Mouse (Mus musculus): ENCODE measurements at regions not wholly inside any gene's neighbourhood (a gene's known extent, or its start where the extent isn't known, plus 50 kb on each side); places are given as distances from the start of the nearest gene placed in this dataset.

DNA sequence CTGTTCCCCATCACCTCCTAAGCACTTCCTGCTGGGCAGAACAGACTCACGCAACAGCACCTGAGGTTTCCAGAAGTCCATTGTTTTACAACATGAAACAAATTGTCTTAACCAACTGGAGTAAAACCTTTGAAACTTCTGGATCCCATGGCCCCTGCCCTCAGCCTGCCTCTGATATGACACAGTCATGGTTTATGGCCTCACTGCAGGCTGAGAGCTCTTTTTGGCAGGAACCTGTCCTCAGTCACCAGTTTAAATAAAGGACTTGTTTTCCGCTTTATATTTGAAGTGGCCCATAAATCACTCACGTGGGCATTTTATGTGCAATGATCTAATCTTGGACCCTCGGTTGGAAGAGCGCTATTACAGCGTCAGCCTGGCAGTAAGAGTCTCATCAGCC is 388.5 kb upstream of the Atp11b start:
- Histone ChIP-seq H3K36me3 (ENCODE audit: control insufficient read depth, insufficient read depth, low read length, poor library complexity, severe bottlenecking) (no peaks in the 10 kb centered on the region), H3K9ac (ENCODE audit: low read depth, poor library complexity, severe bottlenecking) (no peak overlapping the region), H3K4me1 (ENCODE audit: control insufficient read depth, insufficient read depth, low read length) (no peaks in the 10 kb centered on the region), H3K9me3 (replicated peaks; ENCODE audit: control insufficient read depth, insufficient read depth, low read length, poor library complexity, severe bottlenecking) (no peaks in the 10 kb centered on the region), H3K27ac (ENCODE audit: insufficient read depth, low read length) (no peak overlapping the region), H3K4me3 (ENCODE audit: low read depth, low read length) (no peak overlapping the region), H3K27me3 (ENCODE audit: control insufficient read depth, insufficient read depth, low read length, poor library complexity, severe bottlenecking) (no peaks in the 10 kb centered on the region; the same call in 1 of the 2 replicates)
- TF ChIP-seq POLR2A (IDR thresholded peaks at IDR 0.05; ENCODE audit: insufficient read depth, low read length) (no peak), EP300 (IDR thresholded peaks at IDR 0.05; ENCODE audit: insufficient read depth, low read depth, low read length) (no peak), CTCF (IDR thresholded peaks at IDR 0.05; ENCODE audit: low read depth, low read length) (no peak)

DNA sequence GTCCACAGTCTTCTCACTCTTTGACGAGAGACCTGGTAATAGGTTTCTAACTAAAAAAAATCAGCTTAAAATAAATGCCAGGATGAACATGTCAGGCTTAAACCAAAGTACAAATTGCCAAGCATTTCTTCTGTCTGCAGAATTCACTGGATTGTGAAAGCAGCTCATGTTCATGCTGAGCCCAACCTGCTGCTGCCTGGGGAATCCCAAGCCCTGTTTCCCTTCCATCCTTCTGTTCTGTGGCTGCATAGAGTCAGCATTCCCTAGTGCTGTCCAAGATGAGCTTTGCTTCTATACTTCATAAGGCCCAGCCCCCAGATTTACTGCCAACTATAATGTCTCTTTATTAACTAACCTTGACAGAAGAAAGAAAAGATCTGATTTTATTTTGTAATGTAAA is 381.6 kb upstream of the Atp11b start:
- no peaks in the 10 kb centered on the region for H3K4me1 ChIP-seq (ENCODE audit: control insufficient read depth, insufficient read depth, low read length)
- H3K27me3 ChIP-seq (ENCODE audit: control insufficient read depth, insufficient read depth, low read length, poor library complexity, severe bottlenecking), result no peaks in the 10 kb centered on the region
- H3K36me3 ChIP-seq (ENCODE audit: control insufficient read depth, insufficient read depth, low read length, poor library complexity, severe bottlenecking), result no peaks in the 10 kb centered on the region
- no peaks in the 10 kb centered on the region for H3K9me3 ChIP-seq (replicated peaks; ENCODE audit: control insufficient read depth, insufficient read depth, low read length, poor library complexity, severe bottlenecking)
- TF ChIP-seq POLR2A (IDR thresholded peaks at IDR 0.05; ENCODE audit: insufficient read depth, low read length) (no peak), CTCF (IDR thresholded peaks at IDR 0.05; ENCODE audit: low read depth, low read length) (no peak), EP300 (IDR thresholded peaks at IDR 0.05; ENCODE audit: insufficient read depth, low read depth, low read length) (no peak)
- H3K9ac ChIP-seq (ENCODE audit: low read depth, poor library complexity, severe bottlenecking), result no peak overlapping the region
- H3K4me3 ChIP-seq (ENCODE audit: low read depth, low read length), result no peak overlapping the region
- H3K27ac ChIP-seq (ENCODE audit: insufficient read depth, low read length), result no peak overlapping the region

DNA sequence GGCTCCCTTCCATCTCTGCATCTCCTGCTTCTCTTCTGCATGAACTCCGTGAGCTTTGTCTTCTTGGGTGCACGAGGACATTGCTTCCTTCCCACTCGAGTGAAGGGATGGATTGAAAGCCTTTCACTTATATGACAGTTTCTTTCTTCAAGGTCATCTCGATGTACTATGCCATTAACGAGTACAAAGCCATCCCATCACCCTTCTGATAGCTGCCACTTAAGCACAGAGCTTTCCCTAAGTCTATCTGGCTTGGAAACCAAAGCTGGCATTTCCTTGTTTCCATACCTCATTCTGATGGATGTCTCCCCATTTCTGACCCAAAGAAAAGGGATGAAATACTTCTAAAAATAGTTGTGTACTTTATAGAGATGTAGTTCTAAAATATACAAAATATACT is 366.5 kb upstream of the Atp11b start:
- Histone ChIP-seq H3K4me1 (ENCODE audit: control insufficient read depth, insufficient read depth, low read length) (no peaks in the 10 kb centered on the region), H3K4me3 (ENCODE audit: low read depth, low read length) (no peak overlapping the region), H3K9me3 (replicated peaks; ENCODE audit: control insufficient read depth, insufficient read depth, low read length, poor library complexity, severe bottlenecking) (no peaks in the 10 kb centered on the region), H3K9ac (ENCODE audit: low read depth, poor library complexity, severe bottlenecking) (no peak overlapping the region), H3K27me3 (ENCODE audit: control insufficient read depth, insufficient read depth, low read length, poor library complexity, severe bottlenecking) (no peaks in the 10 kb centered on the region), H3K27ac (ENCODE audit: insufficient read depth, low read length) (no peak overlapping the region), H3K36me3 (ENCODE audit: control insufficient read depth, insufficient read depth, low read length, poor library complexity, severe bottlenecking) (no peaks in the 10 kb centered on the region)
- TF ChIP-seq CTCF (IDR thresholded peaks at IDR 0.05; ENCODE audit: low read depth, low read length) (no peak), EP300 (IDR thresholded peaks at IDR 0.05; ENCODE audit: insufficient read depth, low read depth, low read length) (no peak), POLR2A (IDR thresholded peaks at IDR 0.05; ENCODE audit: insufficient read depth, low read length) (no peak)

DNA sequence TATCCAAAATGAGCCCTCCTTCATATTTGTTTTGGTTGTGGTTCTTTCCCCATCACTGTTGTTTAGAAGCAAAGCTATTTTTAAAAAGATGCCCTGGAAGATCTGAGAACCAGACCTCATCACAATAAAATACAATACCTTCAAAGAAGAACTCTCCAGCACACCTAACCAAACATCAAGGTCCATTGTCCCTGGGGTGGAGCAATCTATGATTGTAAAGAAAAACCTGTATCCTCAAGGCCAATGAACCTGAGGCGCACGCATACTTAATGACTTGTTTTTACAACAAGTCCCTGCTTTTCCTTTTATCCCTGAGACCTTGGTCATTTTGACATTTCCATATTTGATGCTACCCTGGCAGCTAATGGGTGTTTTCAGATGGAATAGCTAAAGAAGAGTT is 361.2 kb upstream of the Atp11b start:
- TF ChIP-seq EP300 (IDR thresholded peaks at IDR 0.05; ENCODE audit: insufficient read depth, low read depth, low read length) (no peak), CTCF (IDR thresholded peaks at IDR 0.05; ENCODE audit: low read depth, low read length) (no peak), POLR2A (IDR thresholded peaks at IDR 0.05; ENCODE audit: insufficient read depth, low read length) (no peak)
- Histone ChIP-seq H3K4me3 (ENCODE audit: low read depth, low read length) (no peak overlapping the region), H3K36me3 (ENCODE audit: control insufficient read depth, insufficient read depth, low read length, poor library complexity, severe bottlenecking) (no peaks in the 10 kb centered on the region)

DNA sequence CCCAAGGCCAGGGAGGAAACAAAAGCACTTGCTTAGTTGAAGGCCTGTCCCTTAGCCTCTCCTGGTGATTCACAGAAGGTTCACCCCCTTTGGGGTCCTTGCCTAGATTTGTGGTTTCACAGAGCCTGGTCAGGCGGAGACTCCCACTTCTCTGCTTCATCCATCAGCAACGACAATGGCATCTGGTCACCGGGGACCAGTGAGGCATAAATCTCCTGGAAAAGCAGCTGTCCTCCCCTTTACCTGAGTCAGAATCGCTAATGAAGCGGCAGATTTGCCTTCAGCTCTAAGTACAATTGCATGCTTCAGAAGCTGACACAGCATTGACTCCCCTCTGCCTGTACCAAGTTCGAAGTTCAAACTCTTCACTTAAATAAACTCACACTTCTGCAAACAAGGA is 353.7 kb upstream of the Atp11b start:
- H3K4me3 ChIP-seq (ENCODE audit: low read depth, low read length), result no peak overlapping the region
- no peaks in the 10 kb centered on the region for H3K27me3 ChIP-seq (ENCODE audit: control insufficient read depth, insufficient read depth, low read length, poor library complexity, severe bottlenecking)
- TF ChIP-seq POLR2A (IDR thresholded peaks at IDR 0.05; ENCODE audit: insufficient read depth, low read length) (no peak), CTCF (IDR thresholded peaks at IDR 0.05; ENCODE audit: low read depth, low read length) (no peak), EP300 (IDR thresholded peaks at IDR 0.05; ENCODE audit: insufficient read depth, low read depth, low read length) (no peak)
- no peaks in the 10 kb centered on the region for H3K9me3 ChIP-seq (replicated peaks; ENCODE audit: control insufficient read depth, insufficient read depth, low read length, poor library complexity, severe bottlenecking)
- peaks cover 2% of the 10 kb centered on the region for H3K4me1 ChIP-seq (ENCODE audit: control insufficient read depth, insufficient read depth, low read length)
- no peaks in the 10 kb centered on the region for H3K36me3 ChIP-seq (ENCODE audit: control insufficient read depth, insufficient read depth, low read length, poor library complexity, severe bottlenecking)
- H3K27ac ChIP-seq (ENCODE audit: insufficient read depth, low read length), result no peak overlapping the region
- H3K9ac ChIP-seq (ENCODE audit: low read depth, poor library complexity, severe bottlenecking), result no peak overlapping the region

More for the DNA sequence above, 361.2 kb upstream of the Atp11b start:
- no peaks in the 10 kb centered on the region for H3K27me3 ChIP-seq (ENCODE audit: control insufficient read depth, insufficient read depth, low read length, poor library complexity, severe bottlenecking)
- H3K4me1 ChIP-seq (ENCODE audit: control insufficient read depth, insufficient read depth, low read length), result no peaks in the 10 kb centered on the region
- no peak overlapping the region for H3K27ac ChIP-seq (ENCODE audit: insufficient read depth, low read length)
- no peak overlapping the region for H3K9ac ChIP-seq (ENCODE audit: low read depth, poor library complexity, severe bottlenecking)
- no peaks in the 10 kb centered on the region for H3K9me3 ChIP-seq (replicated peaks; ENCODE audit: control insufficient read depth, insufficient read depth, low read length, poor library complexity, severe bottlenecking)

DNA sequence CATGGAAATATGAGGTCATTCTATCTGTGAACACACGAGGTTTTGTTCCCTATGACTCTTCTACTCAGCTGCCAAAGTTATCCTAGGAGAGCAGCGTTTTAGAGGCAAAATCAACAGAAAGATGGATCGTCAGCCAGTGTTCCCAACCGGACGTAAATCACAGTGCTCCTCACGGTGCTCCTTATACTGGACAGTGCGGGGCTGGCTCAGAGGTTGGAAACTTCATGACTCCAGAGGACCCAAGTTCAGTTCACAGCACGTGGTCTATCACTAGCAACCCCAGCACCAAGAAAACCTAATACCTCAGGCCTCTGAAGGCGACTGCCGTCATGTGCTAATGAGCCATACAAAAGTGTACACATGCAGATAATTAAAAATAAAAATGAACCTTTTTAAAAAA is 351.2 kb upstream of the Atp11b start:
- H3K4me3 ChIP-seq (ENCODE audit: low read depth, low read length), result no peak overlapping the region
- no peak overlapping the region for H3K27ac ChIP-seq (ENCODE audit: insufficient read depth, low read length)
- TF ChIP-seq POLR2A (IDR thresholded peaks at IDR 0.05; ENCODE audit: insufficient read depth, low read length), result no peak
- no peak for TF ChIP-seq EP300 (IDR thresholded peaks at IDR 0.05; ENCODE audit: insufficient read depth, low read depth, low read length)
- TF ChIP-seq CTCF (IDR thresholded peaks at IDR 0.05; ENCODE audit: low read depth, low read length), result no peak

More for the DNA sequence above, 351.2 kb upstream of the Atp11b start:
- no peaks in the 10 kb centered on the region; the same call in 1 of the 2 replicates for H3K9me3 ChIP-seq (replicated peaks; ENCODE audit: control insufficient read depth, insufficient read depth, low read length, poor library complexity, severe bottlenecking)
- H3K4me1 ChIP-seq (ENCODE audit: control insufficient read depth, insufficient read depth, low read length), result peaks cover 2% of the 10 kb centered on the region
- H3K27me3 ChIP-seq (ENCODE audit: control insufficient read depth, insufficient read depth, low read length, poor library complexity, severe bottlenecking), result no peaks in the 10 kb centered on the region
- no peak overlapping the region for H3K9ac ChIP-seq (ENCODE audit: low read depth, poor library complexity, severe bottlenecking)
- H3K36me3 ChIP-seq (ENCODE audit: control insufficient read depth, insufficient read depth, low read length, poor library complexity, severe bottlenecking), result no peaks in the 10 kb centered on the region
